Mouse (Mus musculus): ENCODE results near the gene Pgbd1. TPM values are rescaled to one million over a fixed set of nuclear protein-coding genes. Genes with fewer than 3 reads are reported as not detected.
"Not testable (repeated sequence)": the region's sequence is repeated elsewhere in the genome, so short reads cannot be mapped to it uniquely, and the experiment has no call there.

Pgbd1 gene
- 1 to 10 TPM; 1.4 to 1.9 (median 1.6) TPM for total RNA-seq (2022)

DNA sequence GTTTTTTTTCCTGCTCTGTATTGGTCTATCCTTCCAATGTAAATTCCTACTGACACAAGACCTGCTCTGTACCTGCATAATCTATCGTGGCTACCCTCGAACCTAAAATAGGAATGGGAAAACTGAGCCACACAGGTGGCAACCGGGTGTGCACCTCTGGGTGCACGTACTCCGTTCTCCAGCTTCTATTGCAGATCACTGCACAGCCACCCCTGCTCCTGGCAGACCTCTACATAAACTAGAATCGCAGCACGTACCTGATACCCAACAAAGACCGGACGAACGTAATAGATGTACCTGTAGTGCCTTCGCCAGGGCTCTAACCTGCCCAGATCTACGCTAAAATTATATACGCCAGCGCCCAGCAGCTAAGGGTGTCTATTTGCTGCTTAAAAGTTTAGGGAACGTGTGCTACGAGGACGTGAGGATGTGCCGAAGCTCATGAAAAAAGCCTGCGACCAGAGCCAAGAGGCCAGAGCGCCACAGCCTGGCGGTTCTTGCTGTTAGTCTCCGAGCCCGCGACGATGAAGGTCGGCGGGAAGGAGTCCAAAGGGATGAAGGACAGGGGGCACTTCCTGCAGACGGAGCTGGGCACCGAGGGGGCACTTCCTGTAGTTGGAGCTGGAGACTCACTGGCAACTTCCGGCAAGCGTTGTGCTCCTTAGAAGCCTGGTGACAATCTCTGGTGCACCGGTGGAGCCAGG is at the start of gene Pgbd1:
Gene Pgbd1, minus strand, starts transcription at position 556 of the 704 bp plus-strand sequence.
- DNase-seq (ENCODE audit: low spot score in 2 of 2): peak; percentile 46 to 54

DNA sequence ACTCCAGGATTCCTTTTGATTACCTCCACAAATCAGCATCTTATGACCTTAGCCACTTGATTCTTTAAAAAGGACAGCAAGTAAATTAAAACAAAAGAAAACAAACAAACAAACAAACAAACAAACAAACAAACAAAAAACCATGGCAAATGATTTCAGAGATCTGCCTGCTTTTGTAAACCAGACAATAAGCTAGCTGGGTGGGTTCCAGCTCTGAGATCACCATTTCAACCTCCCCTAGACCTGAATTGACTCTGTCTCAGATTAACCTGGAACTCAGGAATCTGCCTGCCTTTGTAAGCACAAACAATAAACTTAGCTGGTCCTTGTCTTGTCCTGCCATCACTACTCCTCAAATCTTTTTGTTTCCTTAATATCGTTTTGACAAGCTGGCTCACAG is 46.0 kb upstream of the Pgbd1 start:
- DNase-seq (ENCODE audit: low spot score in 2 of 2): no peak

DNA sequence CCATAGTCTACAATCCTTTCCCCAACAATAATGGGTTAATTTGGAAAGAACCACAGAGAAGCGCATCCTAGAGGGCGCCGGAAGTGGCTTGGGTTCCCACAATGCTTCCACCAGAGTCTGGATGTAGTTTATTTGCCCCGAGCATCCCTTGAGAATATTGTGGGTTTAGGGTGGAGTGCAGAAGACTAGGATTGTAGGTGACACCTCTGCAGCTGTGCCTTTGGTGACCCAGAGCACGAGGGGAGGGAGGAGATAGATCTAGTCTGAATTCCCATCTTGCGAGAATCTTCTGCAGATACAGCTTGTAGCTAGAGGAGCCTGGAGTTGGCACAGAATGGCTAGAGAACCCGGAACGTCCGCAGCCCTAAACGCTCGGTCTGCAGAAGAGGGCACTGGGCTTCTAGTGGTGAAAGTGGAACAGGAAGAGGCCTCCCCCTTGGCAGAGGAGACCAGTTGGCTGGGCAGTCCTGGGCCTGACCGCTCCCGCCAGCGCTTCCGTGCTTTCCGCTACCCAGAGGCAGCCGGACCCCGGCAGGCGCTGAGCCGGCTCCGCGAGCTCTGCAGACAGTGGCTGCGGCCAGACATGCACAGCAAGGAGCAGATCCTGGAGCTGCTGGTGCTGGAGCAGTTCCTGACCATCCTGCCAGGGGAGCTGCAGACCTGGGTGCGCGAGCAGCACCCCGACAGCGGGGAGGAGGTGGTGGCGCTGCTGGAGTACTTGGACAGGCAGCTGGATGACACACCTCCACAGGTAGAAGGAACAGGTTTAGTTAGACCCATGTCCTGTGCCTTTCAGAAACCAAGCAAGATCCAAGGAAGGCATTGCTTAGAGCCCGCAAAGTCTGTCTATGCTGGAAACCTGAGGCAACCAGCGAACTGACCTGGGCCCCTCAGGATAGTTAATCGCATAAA is 38.2 kb upstream of the Pgbd1 start, which contains the start of the genes Zkscan4 and Gm10065:
Gene Zkscan4, plus strand, starts transcription at position 149 of the 912 bp plus-strand sequence.
Gene Gm10065, minus strand, starts transcription at position 683 of the 912 bp plus-strand sequence.
- peak; percentile 54 to 67 for DNase-seq (ENCODE audit: low spot score in 2 of 2)

DNA sequence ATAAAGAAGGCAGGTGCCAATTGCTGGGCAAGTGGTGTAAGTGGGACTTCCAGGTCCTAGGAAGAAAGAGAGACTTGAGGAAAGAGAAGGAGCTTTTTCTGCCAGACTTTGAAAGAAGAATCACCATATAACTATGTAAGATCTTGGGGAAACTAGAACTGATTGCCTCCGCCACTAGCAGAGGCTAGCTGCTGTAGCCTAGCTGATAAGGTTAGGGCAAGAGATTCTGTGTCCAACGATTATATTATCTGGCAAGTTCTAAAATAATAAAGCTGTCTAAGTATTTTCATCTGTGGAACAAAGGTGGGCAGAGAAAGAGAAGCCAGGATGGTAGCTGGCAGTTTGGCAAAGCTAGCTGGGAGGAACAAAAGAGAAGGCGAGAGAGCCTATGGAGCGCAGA is 31.6 kb upstream of the Pgbd1 start:
- DNase-seq (ENCODE audit: low spot score in 2 of 2): no peak

DNA sequence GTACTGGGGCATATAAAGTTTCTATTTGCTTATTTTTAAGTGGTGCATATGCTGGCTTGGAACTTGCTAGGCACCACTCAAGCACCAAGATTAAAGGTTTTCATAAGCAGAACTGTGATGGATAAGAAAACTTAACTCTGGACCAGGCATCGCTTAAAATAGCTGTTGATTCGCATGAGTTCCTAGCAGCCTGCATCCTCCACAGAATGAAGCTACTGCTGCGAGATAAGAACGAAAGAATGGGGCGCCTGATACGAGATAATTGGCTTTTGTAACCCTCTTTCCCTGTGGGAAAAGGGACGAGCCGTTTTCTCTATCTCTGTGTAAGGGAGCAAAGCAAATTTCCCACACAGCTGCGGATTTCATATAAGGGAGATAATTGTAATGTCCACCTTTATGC is 28.2 kb upstream of the Pgbd1 start:
- no peak for DNase-seq (ENCODE audit: low spot score in 2 of 2)

DNA sequence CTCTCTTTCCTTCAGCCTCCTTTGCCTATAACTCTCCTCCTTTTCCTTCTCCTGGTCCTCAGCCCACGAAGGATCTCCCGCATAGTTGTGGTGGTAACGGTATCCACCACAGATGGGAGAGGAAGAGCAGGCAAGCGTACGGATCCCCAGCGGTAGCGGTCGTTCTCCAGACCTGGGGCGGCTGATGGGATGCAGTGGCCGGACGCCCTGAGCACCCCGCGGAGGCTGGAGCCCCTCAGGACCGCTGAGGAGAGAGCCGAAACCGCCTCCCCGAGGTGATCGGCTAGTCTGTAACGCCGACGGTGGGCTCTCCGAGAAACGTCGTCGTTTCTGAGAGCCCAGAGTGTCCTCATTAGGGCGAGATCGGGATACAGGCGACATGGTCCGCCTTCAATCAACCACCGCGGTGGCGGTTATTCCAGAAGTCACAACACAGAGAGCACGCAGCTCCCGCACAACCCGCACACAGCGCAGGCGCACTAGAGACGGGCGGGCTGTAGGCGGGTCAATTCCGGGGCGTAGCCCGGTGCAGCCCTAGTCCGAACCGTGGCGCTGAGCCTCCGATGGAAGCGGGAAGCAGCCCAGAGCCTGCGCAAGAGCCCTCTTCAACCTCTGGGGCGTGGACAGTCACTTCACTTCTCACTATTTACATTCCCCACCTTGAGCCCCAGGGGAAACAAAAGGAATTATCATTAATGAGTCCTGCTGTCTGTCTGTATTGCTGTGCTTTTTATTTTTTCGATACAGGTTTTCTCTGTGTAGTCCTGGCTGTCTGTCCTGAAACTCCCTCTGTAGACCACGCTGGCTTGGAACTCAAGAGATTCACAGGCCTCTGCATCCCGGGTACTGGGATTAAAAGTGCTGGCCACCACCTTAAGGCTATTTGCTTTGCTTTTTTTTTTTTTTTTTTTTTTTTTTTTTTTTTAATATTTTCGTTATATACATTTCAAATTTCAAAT is 27.5 kb upstream of the Pgbd1 start, which contains the start of gene Nkapl:
Gene Nkapl, minus strand, starts transcription at position 449 of the 959 bp plus-strand sequence.
- peak; percentile 55 to 60 for DNase-seq (ENCODE audit: low spot score in 2 of 2)

DNA sequence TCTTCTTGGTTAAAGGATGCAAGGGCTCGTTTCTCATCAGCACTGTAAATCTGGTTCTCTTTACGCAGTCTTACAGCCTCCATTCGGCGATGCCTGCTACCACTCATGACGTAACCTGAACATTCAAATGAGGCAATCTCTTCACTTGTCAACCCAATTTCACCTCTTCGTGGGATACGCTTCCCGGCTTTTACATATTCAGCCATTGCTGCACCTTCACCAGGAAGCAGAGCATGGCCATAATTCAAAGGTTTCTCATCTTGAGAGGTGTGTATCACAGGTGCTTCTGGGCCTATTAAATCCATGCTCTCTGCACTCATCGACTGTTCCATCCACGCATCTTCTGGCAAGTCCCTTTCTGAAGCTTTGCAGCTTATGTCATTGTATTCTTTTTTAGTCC is 26.5 kb upstream of the Pgbd1 start:
- no peak for DNase-seq (ENCODE audit: low spot score in 2 of 2)

DNA sequence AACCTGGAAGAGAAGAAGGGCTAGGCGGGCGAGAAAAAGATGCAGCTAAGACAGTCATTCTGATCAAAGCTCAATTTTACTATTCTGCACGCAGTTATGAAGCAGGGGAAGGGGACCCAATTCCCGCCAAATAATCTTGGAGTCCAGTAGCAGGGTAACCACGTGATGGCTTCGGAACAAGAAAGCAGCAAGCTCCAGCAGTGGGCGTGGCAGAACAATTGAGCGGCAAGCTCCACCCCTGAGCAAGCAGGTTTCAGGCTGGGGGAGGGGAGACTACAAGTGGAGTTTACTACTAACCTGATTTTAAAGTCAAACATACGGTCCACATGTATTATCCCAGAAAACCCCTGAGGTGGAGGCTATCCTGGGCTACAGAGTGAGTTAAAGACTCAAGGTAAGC is 21.7 kb upstream of the Pgbd1 start:
- not testable (repeated sequence) for DNase-seq (ENCODE audit: low spot score in 2 of 2)

DNA sequence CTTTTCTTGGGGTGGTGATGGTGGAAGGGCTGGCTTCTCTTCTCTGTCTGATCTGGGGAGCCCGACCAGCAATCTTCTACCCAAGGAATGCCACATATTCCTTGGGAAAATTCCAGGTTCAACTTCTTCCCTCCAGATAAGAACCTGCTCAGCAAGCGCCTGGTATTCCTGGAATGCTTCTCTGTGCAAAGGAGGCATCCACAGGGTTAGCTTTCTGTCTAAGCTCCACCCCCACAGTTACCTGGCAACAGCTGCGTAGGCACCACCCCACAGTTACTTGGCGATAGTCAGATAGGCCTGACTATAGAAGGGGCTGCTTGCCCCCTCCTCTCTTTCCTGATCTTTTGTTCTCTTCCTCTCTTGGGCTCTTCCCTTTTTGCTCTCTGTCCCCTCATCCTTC is 15.5 kb upstream of the Pgbd1 start:
- DNase-seq (ENCODE audit: low spot score in 2 of 2): no peak

DNA sequence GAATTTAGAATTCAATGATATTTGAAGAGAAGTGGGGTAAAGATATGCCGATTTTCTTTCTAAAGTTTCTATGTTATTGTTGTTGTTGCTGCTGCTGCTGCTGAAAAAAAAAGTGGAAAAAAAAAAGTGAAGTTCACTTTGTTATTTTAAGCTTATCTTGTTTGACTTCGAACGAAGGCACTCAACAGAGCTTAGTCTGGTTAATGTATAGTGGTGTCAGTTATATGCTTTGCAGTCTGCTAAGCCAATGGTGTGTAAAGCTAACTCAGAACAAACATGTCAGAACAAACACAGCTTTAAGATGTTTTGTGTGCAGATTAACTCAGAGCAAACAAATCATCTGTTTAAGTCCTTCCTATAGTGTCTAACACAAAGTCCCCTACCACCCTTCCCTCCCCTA is 13.3 kb upstream of the Pgbd1 start:
- no peak for DNase-seq (ENCODE audit: low spot score in 2 of 2)

DNA sequence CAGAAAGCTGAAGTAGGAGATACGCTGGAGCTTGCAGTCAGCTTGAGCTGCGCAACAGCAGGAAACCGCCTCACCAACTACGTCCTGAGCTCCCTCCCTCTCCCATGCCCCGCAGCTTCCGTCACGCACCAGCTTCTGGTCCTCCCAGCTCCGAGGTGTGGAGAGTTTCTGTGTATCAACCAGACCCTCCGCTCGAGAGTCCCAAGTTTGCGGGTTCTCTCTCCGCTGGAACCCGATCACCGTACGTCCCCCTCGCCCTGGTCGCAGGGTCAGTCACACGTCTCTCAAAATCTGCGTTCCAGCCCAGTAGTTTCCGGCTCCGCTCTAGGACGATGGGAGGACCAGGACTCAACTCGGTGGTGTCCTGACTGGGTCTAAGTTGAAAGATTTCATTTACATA is 12.6 kb upstream of the Pgbd1 start, which contains the start of gene Zscan26:
Gene Zscan26, minus strand, starts transcription at position 282 of the 400 bp plus-strand sequence.
- DNase-seq (ENCODE audit: low spot score in 2 of 2): peak; percentile 73 to 75

DNA sequence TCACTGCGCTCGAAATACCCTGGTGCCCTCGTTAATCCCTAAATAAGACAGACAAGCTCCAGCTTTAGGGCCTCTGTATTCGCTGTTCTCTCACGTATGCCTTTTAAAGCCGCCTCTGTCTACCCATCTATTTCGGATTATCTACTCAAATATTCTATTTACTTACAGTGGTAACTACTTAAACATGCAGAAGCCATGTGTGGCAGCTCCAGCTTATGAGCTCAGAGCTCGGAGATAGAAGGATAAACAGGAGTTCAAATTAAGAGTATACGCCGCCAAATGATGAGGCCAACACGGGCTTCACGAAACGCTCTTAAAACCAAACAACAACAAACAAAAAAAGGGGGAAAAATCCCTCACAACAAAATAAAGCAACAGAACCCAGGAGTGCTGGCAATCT is 12.2 kb upstream of the Pgbd1 start:
- DNase-seq (ENCODE audit: low spot score in 2 of 2): no peak

DNA sequence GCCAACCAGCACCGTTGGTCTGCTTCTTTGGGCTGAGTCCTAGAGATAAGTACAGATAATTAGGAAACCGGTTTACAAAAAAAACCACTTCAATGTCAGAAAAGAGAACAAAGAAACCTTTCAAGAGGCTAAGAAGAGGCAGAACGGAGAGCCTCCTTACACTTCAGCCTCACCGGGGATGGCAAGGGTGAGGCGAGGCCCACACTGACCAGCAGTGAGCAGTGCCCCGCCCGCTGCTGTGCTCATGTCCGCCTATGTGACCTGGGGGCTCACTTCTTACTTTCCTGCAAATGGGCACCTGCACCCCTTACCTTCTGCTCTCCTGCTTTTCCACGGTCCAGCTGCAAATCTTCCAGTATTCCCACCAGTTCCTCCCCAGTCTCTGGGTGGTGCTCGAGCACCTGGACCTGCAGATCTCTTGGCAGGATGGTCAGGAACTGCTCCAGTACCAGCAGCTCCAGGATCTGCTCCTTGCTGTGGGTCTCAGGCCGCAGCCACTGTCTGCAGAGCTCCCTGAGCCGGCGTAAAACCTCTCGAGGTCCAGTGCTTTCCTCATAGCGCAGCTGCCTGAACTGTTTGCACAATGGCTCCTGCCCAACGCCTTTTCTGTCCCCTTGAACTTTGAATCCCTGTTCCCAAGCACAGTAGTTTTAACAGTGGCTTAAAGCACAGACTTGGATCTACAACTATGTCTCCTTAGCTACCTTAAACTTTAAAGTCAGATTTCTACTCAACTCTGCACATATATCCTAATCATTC is 7.2 kb upstream of the Pgbd1 start:
- no peak for DNase-seq (ENCODE audit: low spot score in 2 of 2)

DNA sequence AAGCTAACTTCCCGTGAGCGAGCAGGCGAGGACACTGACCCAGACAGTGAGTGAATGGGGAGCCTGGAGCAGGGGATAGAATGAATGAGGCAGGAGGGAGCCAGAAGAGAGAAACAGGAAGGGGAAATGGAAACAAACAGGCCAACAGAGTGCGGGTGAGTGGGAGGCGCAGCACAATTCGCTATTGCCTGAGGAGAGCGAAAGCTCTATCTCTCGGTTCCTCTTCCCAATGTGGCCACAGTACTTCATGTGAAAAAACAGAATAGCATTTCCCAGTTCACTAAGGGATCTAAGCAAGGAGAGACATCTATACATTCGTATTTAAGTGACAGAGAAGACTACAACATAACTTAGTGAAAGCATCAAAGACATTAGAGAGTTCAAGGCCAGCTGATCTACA is 5.9 kb upstream of the Pgbd1 start:
- no peak for DNase-seq (ENCODE audit: low spot score in 2 of 2)

DNA sequence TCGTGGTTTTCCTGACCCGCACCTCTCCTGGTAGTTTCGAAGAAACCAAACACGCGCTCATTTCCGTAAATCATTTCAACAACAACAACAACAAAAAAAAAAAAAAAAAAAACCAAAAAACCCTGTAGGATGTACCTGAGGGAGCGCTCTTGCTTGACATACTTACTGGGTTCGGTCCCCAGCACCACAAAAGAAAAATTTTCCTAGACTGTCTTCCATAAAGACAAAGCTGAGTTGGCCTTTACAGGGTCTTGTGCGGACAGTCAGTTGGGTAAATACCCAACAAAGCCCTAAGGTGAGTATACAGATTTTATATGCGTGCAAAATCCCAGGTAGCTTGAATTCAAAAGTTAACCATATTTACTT is 332 bp upstream of the Pgbd1 start:
- no peak for DNase-seq (ENCODE audit: low spot score in 2 of 2)

DNA sequence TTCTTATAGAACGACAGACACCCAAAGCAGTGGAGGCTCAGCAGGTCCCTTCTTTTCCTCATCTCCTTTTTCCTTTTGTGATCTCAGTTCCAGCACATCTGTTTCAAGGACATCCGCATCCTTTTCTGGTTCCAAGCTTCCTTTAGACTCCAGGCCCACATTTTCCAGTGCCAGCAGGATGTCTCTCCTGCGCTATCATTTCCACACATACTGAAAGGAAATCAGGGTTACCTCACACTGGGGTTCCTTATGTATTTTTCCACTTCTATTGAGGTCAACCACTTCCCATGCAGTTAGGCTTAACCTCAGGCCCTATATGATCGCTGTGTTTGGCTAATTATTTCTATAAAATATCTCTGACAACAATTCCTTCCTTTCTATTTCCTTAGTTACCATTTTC is 5.4 kb downstream of the Pgbd1 start:
- no peak for DNase-seq (ENCODE audit: low spot score in 2 of 2)

DNA sequence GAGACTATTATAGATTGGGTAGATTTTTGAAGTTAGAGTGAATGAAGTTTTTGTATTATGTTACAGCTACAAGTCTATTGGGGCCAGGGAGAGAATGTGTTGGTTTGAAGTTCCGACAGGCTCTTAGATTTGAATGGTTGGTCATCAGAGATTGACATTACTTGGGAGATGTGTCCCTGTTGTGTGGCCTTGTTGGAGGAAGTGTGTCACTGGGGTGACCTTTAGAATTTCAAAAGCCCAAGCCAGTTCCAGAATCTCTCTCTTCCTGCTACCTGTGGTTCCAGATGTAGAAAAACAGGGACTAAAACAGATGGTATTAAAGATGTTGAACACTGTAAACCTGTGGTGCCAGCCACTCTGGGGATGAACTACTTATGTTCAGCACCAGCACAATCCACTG is 13.2 kb downstream of the Pgbd1 start:
- DNase-seq (ENCODE audit: low spot score in 2 of 2): no peak

DNA sequence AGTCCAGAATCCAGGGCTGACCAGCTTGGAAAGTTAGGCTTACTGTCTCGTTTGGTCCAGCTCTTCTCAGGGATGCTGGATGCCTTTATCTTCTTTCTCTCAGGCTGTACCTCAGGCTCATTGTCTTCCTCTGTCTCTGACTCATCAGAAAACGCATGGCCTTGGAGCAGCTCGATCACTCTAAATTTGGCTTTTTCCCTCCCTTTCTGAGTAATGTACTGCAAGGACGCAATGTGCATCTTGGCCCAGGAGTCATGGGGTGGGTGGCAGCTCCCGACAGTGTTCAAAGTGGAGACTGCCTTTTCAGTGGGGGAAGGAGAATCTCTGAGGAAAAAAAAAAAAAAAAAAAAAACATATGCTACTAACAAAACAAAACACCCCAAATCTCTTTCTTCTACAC is 17.6 kb downstream of the Pgbd1 start:
- DNase-seq (ENCODE audit: low spot score in 2 of 2): no peak

DNA sequence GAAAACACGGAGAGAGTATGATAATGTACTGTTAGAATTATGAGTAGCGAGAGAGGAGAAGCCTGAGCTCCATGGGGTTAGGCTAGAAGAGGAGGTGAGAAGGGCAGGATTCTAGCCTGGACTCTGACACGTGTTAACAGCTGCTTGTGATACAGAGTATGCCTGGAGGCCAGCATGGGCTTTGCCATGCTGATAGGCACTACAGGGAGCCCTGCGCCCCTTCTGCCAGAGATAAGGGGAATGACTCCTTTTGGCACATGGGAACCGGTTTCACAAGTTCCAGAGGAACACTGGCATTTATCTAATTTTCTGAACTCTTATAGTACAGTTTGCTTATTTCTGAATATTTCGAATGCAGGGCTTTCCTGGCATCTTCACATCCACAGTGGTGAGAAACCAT is 22.0 kb downstream of the Pgbd1 start:
- DNase-seq (ENCODE audit: low spot score in 2 of 2): no peak

DNA sequence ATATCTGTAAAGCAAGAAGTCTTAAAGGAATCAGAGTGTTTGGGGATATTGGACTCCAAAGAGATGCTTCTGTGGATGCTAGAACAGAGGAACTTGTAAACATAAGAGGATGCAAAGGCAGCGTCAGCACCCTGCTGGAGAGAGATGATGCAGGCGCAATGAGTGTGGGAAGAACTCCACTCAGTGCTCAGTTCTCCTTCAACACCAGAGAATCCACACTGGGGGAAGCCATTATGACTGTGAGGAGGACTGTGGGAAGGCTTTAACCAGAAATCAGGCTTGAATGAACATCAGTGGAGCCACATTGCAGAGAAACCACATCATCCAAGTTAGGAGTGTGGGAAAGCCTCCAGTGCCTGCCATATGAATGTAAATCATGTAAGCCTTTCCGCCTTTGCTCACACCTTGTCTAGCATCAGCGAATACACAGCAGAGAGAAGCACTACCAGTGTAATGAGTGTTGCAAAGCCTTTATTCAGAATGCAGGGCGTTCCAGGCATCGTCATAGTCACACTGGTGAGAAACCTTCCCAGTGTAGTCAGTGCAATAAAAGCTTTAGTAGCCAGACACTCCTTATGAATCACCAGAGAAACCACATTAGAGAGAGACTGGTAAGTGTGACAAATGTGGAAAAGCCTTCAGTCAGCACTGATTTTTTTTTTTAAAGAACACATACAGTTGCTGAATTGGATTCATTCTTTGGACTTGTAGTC is 23.4 kb downstream of the Pgbd1 start:
- no peak for DNase-seq (ENCODE audit: low spot score in 2 of 2)

Data from left cerebral cortex, adult 8-10 months (tissue).